Mouse (Mus musculus): Measurements from ENCODE around the gene Ttf2.
A peak's percentile ranks its signal among the peaks of the same experiment; 100 is the strongest.

DNA sequence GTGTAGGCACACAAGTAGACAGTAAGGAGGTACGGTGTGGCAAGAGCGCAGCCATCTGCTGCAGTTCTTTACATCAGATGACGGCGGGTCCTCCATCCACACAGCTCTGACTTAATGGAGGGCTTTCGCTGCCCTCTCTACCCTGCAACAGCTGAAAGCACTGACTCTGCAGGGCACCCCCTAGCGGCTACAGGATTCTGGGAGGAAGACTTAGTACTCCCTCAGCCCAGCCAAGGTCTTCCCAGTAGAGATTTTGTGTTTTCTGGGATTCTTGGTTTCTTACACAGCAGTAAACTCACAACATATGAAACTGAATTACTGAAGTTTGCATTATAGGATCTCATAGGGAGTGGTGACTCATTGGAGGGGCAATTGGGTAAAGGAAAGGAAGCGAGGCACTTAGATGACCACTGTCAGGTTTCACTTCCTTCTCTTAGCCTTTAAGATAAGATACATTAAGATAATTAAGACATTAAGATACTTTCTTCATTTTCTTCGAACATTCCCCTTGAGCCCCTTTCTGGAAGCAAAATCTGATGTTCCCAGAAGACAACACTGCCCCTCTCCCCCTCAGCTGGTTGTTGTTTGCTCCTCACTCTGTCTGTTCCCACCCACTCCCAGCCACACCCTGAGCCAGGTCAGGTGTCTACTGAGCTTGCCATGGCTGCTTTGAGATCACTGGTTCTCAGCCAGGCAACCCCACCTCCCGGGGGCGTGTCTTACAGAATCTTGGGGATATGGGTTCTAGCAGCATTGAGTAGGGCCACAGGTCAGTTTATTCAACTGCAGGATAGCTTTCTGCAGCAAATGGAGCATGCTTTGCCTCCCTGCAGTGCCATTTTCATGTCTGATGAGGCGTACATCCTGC is 37.2 kb downstream of the Ttf2 start:
- TF ChIP-seq CTCF (IDR thresholded peaks at IDR 0.05; ENCODE audit: low read depth), result peak; percentile 26
- TF ChIP-seq EP300 (IDR thresholded peaks at IDR 0.05; ENCODE audit: low read depth), result no peak

All from heart, postnatal 0 days (tissue).